Mouse (Mus musculus) left cerebral cortex, adult 18-20 months (tissue): ENCODE measurements around the gene Sec61a2. TPM values are rescaled to one million over a fixed set of nuclear protein-coding genes. Genes with fewer than 3 reads are reported as not detected.

Experiments
- DNase-seq, 2 experiments: peaks; one replicate each; pipeline ENCODE4 v3.0.0; 2021 to 2022; ENCODE audit warnings: low spot score in 2 of 2, mixed read lengths in 1 of 2
- long read RNA-seq, 2 experiments: library from polyadenylated mRNA; stranded (forward); transcript quantifications; one replicate each; pipeline ENCODE4 v2.0.0; 2021
- total RNA-seq, 2 experiments: library from RNA; stranded (reverse); gene quantifications; 2 replicates each; pipeline ENCODE4 v1.2.3; 2021

The Sec61a2 gene
- total RNA-seq, result 10 to 100 TPM; 90.5 to 91.5 TPM
- long read RNA-seq, experiment 1, transcript Sec61a2-202 (12 exons, 2,448 nt), result major isoform, 54 of 83 reads
- long read RNA-seq, experiment 1, partial matches to known transcripts, result 19 of 83 reads
- long read RNA-seq, experiment 1, other reads (novel, unspliced or antisense), result 9 of 83 reads
- long read RNA-seq, experiment 2, transcript Sec61a2-202 (12 exons, 2,448 nt), result major isoform, 48 of 65 reads
- long read RNA-seq, experiment 2, partial matches to known transcripts, result 6 of 65 reads
- long read RNA-seq, experiment 2, other reads (novel, unspliced or antisense), result 10 of 65 reads

- peak; percentile 99 to 100 for DNase-seq
Measured at GRCm38 (mm10) chr2:5894843-5895570, at the start of gene Sec61a2. Gene Sec61a2 (minus strand): TSS chr2:5895432.

- DNase-seq, result no peak
Measured at GRCm38 (mm10) chr2:5943071-5943470, 47.8 kb upstream of the Sec61a2 start.

- peak; percentile 65 to 70 for DNase-seq
Measured at GRCm38 (mm10) chr2:5942416-5943032, 47.3 kb upstream of the Sec61a2 start, which contains the start of gene Dhtkd1. Gene Dhtkd1 (minus strand): TSS chr2:5942792.

GRCm38 (mm10) chr2:5941861-5942415 is 46.7 kb upstream of the Sec61a2 start:
- no peak for DNase-seq

- DNase-seq, result peak; percentile 24 to 30
Measured at GRCm38 (mm10) chr2:5940936-5941335, 45.7 kb upstream of the Sec61a2 start.

GRCm38 (mm10) chr2:5939911-5940310 is 44.7 kb upstream of the Sec61a2 start:
- no peak for DNase-seq

GRCm38 (mm10) chr2:5939319-5939718 is 44.1 kb upstream of the Sec61a2 start:
- no peak for DNase-seq

GRCm38 (mm10) chr2:5936550-5936949 is 41.3 kb upstream of the Sec61a2 start:
- no peak for DNase-seq

GRCm38 (mm10) chr2:5936068-5936467 is 40.8 kb upstream of the Sec61a2 start:
- no peak for DNase-seq

- no peak for DNase-seq
Measured at GRCm38 (mm10) chr2:5934936-5935335, 39.7 kb upstream of the Sec61a2 start.

- no peak for DNase-seq
Measured at GRCm38 (mm10) chr2:5931938-5932337, 36.7 kb upstream of the Sec61a2 start.

- no peak for DNase-seq
Measured at GRCm38 (mm10) chr2:5930291-5931054, 35.2 kb upstream of the Sec61a2 start.

- no peak for DNase-seq
Measured at GRCm38 (mm10) chr2:5929793-5930192, 34.6 kb upstream of the Sec61a2 start.

GRCm38 (mm10) chr2:5927481-5927880 is 32.2 kb upstream of the Sec61a2 start:
- no peak for DNase-seq

GRCm38 (mm10) chr2:5923786-5924185 is 28.6 kb upstream of the Sec61a2 start:
- no peak for DNase-seq

GRCm38 (mm10) chr2:5922823-5923222 is 27.6 kb upstream of the Sec61a2 start:
- no peak for DNase-seq

GRCm38 (mm10) chr2:5911282-5911965 is 16.2 kb upstream of the Sec61a2 start:
- DNase-seq, result peak in 1 of 2 experiments; percentile 24

- no peak for DNase-seq
Measured at GRCm38 (mm10) chr2:5906625-5907024, 11.4 kb upstream of the Sec61a2 start.

- peak in 1 of 2 experiments; percentile 30 for DNase-seq
Measured at GRCm38 (mm10) chr2:5906092-5906491, 10.9 kb upstream of the Sec61a2 start.

GRCm38 (mm10) chr2:5900145-5900544 is 4.9 kb upstream of the Sec61a2 start:
- DNase-seq, result no peak
